Mouse (Mus musculus) CD4-positive helper T cell, adult 2 months (primary cell): ENCODE data around the gene Ggt6.

Source experiments
- DNase-seq: peaks from one replicate; pipeline ENCODE4 v3.0.0-alpha.2; 2012; ENCODE audit warnings: low read depth, missing footprints, low spot score

The Ggt6 gene

GRCm38 (mm10) chr11:72475408-72475807 is 40.1 kb downstream of the Ggt6 start:
- no peak for DNase-seq

GRCm38 (mm10) chr11:72476074-72476625 is 40.8 kb downstream of the Ggt6 start:
- no peak for DNase-seq

GRCm38 (mm10) chr11:72477182-72477581 is 41.9 kb downstream of the Ggt6 start:
- no peak for DNase-seq

GRCm38 (mm10) chr11:72477653-72478052 is 42.3 kb downstream of the Ggt6 start:
- no peak for DNase-seq

GRCm38 (mm10) chr11:72478228-72478627 is 42.9 kb downstream of the Ggt6 start:
- no peak for DNase-seq

GRCm38 (mm10) chr11:72479499-72479898 is 44.2 kb downstream of the Ggt6 start:
- no peak for DNase-seq

GRCm38 (mm10) chr11:72481313-72481712 is 46.0 kb downstream of the Ggt6 start:
- no peak for DNase-seq

GRCm38 (mm10) chr11:72481952-72482351 is 46.6 kb downstream of the Ggt6 start:
- DNase-seq: no peak

- no peak for DNase-seq
Measured at GRCm38 (mm10) chr11:72484549-72484948, 49.2 kb downstream of the Ggt6 start.

- DNase-seq: no peak
Measured at GRCm38 (mm10) chr11:72485157-72485556, 49.8 kb downstream of the Ggt6 start.

- DNase-seq: no peak
Measured at GRCm38 (mm10) chr11:72485960-72486359, 50.6 kb downstream of the Ggt6 start.

GRCm38 (mm10) chr11:72487171-72487570 is 51.8 kb downstream of the Ggt6 start:
- no peak for DNase-seq

GRCm38 (mm10) chr11:72487739-72488138 is 52.4 kb downstream of the Ggt6 start:
- no peak for DNase-seq
